Mouse (Mus musculus) bone marrow macrophage, adult 2 months (primary cell): ENCODE data around the gene Gabpb1.

Source experiments
- CTCF ChIP-seq: IDR thresholded peaks from 2 replicates; pipeline ENCODE4 v1.5.1; 2012; ENCODE audit warnings: low read depth, mild to moderate bottlenecking, low read length, moderate library complexity
- POLR2A ChIP-seq: IDR thresholded peaks from 2 replicates; pipeline ENCODE4 v1.6.1; 2012; ENCODE audit warnings: mild to moderate bottlenecking, low read depth, low read length, borderline replicate concordance

DNA sequence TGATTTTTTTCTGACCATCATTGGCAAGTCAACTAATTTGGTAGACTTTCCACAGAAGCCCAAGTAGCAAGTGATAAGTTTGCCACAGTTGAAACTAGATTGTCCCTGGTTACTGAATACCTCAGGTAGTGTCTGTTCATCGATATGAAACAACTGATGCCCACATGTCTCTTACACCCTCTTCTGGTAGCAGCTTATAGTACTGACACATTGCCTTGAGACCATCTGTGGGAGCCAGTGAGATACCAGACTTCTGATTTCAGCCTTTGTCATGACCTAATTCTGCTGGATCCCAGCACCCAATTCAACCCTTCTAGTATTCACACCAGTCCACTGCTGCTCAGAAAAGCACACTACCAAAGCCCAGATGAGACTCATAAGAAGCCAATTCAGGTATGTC lies 31.4 kb downstream of the Gabpb1 start:
- TF ChIP-seq CTCF (no peak), POLR2A (no peak)
